Mouse (Mus musculus) hindbrain, embryonic 10.5 days (tissue): ENCODE measurements around the gene Fut11. TPM values are rescaled to one million over a fixed set of nuclear protein-coding genes. Genes with fewer than 3 reads are reported as not detected.

Experiments
- DNase-seq: peaks from one replicate; pipeline ENCODE4 v3.0.0-alpha.2; 2017; ENCODE audit warnings: low spot score
- H3K27ac ChIP-seq: fragments of 300-500 bp; sonication (generic); 2 replicates; pipeline ENCODE4 v1.5.1; 2016; ENCODE audit warnings: mild to moderate bottlenecking, moderate library complexity
- H3K27me3 ChIP-seq: fragments of 300-500 bp; sonication (generic); 2 replicates; pipeline ENCODE4 v1.6.1; 2016; ENCODE audit warnings: mild to moderate bottlenecking; ENCODE audit not compliant: poor library complexity, insufficient read depth, severe bottlenecking
- H3K36me3 ChIP-seq: fragments of 300-500 bp; sonication (generic); 2 replicates; pipeline ENCODE4 v1.6.1; 2016; ENCODE audit warnings: mild to moderate bottlenecking, moderate library complexity
- H3K4me1 ChIP-seq: fragments of 300-500 bp; sonication (generic); replicated peaks from 2 replicates; pipeline ENCODE4 v1.6.1; 2016; ENCODE audit warnings: mild to moderate bottlenecking
- H3K4me3 ChIP-seq: fragments of 300-500 bp; sonication (generic); 2 replicates; pipeline ENCODE4 v1.5.1; 2016; ENCODE audit warnings: mild to moderate bottlenecking, moderate library complexity
- H3K9me3 ChIP-seq: fragments of 300-500 bp; sonication (generic); 2 replicates; pipeline ENCODE4 v1.6.1; 2016; ENCODE audit warnings: mild to moderate bottlenecking, moderate library complexity
- WGBS: fragments of 180-500 bp; shearing (Covaris S2); methylation state at CpG from one replicate; pipeline ENCODE4 v1.1.7; 2016; 5-methylcytosine and 5-hydroxymethylcytosine counted together
- polyA plus RNA-seq: library from polyadenylated mRNA; unstranded; fragments of >200 nt; fragmentation: Nextera tagmentation; extraction: Ambion mirVana; gene quantifications from 2 replicates; pipeline ENCODE4 v1.2.1, GENCODE M21; 2016

The Fut11 gene
- polyA plus RNA-seq, 1 experiment from 2014 or later, result 20.1 TPM

GRCm38 (mm10) chr14:20661661-20662331, 33.0 kb upstream of the Fut11 start:
- H3K27me3 ChIP-seq, result peaks cover 40% of the 10 kb centered on the region
- peak overlapping the region; percentile 89 for H3K27ac ChIP-seq
- 8% methylated on average over 19 of the region's 19 CpGs for WGBS

GRCm38 (mm10) chr14:20662740-20663139, 32.0 kb upstream of the Fut11 start:
- Histone ChIP-seq H3K4me3 (no peak overlapping the region), H3K27me3 (peaks cover 44% of the 10 kb centered on the region), H3K4me1 (peaks cover 29% of the 10 kb centered on the region), H3K9me3 (no peaks in the 10 kb centered on the region), H3K27ac (no peak overlapping the region), H3K36me3 (no peaks in the 10 kb centered on the region)
- 77% methylated on average over 3 of the region's 3 CpGs for WGBS
- no peak for DNase-seq

More at GRCm38 (mm10) chr14:20661661-20662331, 33.0 kb upstream of the Fut11 start:
- Histone ChIP-seq H3K4me1 (peaks cover 29% of the 10 kb centered on the region), H3K4me3 (peak overlapping the region; percentile 76), H3K9me3 (no peaks in the 10 kb centered on the region), H3K36me3 (no peaks in the 10 kb centered on the region)
- peak; percentile 45 for DNase-seq

- H3K27me3 ChIP-seq, result peaks cover 48% of the 10 kb centered on the region
- WGBS, result 62% methylated on average over 2 of the region's 2 CpGs
- H3K4me1 ChIP-seq, result peaks cover 29% of the 10 kb centered on the region
- H3K9me3 ChIP-seq, result no peaks in the 10 kb centered on the region
- no peak for DNase-seq
- no peak overlapping the region for H3K4me3 ChIP-seq
- H3K27ac ChIP-seq, result no peak overlapping the region
- H3K36me3 ChIP-seq, result no peaks in the 10 kb centered on the region
These were observed 31.2 kb upstream of the Fut11 start for GRCm38 (mm10) chr14:20663601-20664000.

- no peak overlapping the region for H3K27ac ChIP-seq
- H3K4me1 ChIP-seq, result peaks cover 29% of the 10 kb centered on the region
- H3K4me3 ChIP-seq, result no peak overlapping the region
- no peaks in the 10 kb centered on the region for H3K9me3 ChIP-seq
- no peak for DNase-seq
- H3K27me3 ChIP-seq, result peaks cover 48% of the 10 kb centered on the region
- 65% methylated on average over 3 of the region's 3 CpGs for WGBS
- H3K36me3 ChIP-seq, result no peaks in the 10 kb centered on the region
These were observed 30.3 kb upstream of the Fut11 start for GRCm38 (mm10) chr14:20664436-20664835.

- Histone ChIP-seq H3K4me3 (no peak overlapping the region), H3K9me3 (no peaks in the 10 kb centered on the region), H3K27ac (no peak overlapping the region), H3K36me3 (no peaks in the 10 kb centered on the region), H3K27me3 (peaks cover 38% of the 10 kb centered on the region), H3K4me1 (peaks cover 7% of the 10 kb centered on the region; the same call in 1 of the 2 replicates)
- DNase-seq, result no peak
- 72% methylated on average over 1 of the region's 1 CpGs for WGBS
These were observed 27.3 kb upstream of the Fut11 start for GRCm38 (mm10) chr14:20667469-20667868.

- H3K36me3 ChIP-seq, result no peaks in the 10 kb centered on the region
- H3K27me3 ChIP-seq, result peaks cover 30% of the 10 kb centered on the region
- H3K9me3 ChIP-seq, result no peaks in the 10 kb centered on the region
- H3K27ac ChIP-seq, result no peak within 1 kb of the TSS
- H3K4me1 ChIP-seq, result peaks cover 9% of the 10 kb centered on the region; the same call in 1 of the 2 replicates
- no peak for DNase-seq
- WGBS, result 82% methylated on average over 8 of the region's 8 CpGs
- H3K4me3 ChIP-seq, result no peak within 1 kb of the TSS
These were observed 26.5 kb upstream of the Fut11 start, which contains the start of gene Synpo2l for GRCm38 (mm10) chr14:20668154-20668810. Gene Synpo2l (minus strand): TSS chr14:20668354.

- peaks cover 19% of the 10 kb centered on the region for H3K4me1 ChIP-seq
- peak; percentile 39 for DNase-seq
- H3K4me3 ChIP-seq, result peak overlapping the region; percentile 67
- H3K36me3 ChIP-seq, result peaks cover 26% of the 10 kb centered on the region
- H3K27ac ChIP-seq, result no peak overlapping the region
- no peaks in the 10 kb centered on the region for H3K9me3 ChIP-seq
- peaks cover 3% of the 10 kb centered on the region; the same call in 1 of the 2 replicates for H3K27me3 ChIP-seq
- 95% methylated on average over 2 of the region's 2 CpGs for WGBS
These were observed 21.8 kb upstream of the Fut11 start for GRCm38 (mm10) chr14:20672990-20673389.

DNA sequence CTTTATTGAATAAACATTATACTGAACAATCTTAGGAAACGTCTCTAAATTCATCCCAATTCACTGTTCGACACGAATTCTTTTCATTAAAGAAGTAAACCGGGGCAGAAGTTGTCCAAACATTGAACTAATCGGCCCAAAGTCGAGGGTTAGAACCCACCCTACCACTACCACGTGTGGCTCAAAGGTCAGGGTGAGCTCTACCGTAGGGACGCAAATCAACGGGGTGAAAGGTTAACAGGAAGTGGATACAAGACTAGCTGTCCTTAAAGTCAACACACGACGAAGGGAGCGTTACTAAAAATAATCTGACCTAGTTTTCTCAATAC, 21.1 kb upstream of the Fut11 start:
- no peaks in the 10 kb centered on the region; the same call in 1 of the 2 replicates for H3K27me3 ChIP-seq
- peak; percentile 43 for DNase-seq
- H3K9me3 ChIP-seq, result no peaks in the 10 kb centered on the region
- H3K36me3 ChIP-seq, result peaks cover 34% of the 10 kb centered on the region
- H3K4me3 ChIP-seq, result peak overlapping the region; percentile 67
- WGBS, result 11% methylated on average over 13 of the region's 13 CpGs
- peak overlapping the region; percentile 86 for H3K27ac ChIP-seq
- H3K4me1 ChIP-seq, result peaks cover 19% of the 10 kb centered on the region

DNA sequence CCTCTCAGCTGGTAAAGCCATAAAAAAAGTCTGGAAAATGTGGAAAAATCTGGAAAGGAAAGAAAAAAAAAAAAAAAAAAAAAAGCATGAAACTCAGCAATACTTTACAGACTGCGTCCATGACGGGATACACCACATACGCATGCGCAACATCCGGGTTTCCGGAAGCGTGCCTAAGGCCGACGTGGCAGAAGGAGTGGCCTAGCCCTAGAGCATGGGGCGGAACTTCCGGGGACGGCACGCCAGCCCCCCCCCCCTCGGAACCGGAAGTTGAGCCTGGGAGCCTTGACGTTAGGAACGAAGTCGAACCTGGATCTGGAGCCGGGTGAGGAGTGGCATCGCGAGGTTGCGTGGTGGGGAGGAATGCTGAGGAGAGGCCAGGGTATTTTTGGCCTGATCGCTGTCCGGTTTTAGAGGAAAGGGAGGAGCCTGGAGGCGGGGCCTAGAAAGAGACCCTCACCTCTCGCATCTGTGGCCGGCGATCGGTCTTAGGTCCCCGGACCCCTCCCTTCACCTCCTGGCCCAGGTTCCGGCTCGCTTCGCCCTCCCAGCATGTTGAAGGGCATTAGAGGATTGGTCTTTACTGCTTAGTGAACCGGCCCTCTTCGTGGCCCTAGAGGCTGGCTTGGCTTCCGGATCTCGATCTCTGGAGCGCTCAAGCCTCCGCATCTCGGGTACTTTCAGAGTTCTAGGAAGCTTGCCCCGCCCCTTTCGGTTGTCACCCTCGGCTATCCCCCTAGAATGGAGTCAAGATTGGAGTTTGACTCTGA, 20.5 kb upstream of the Fut11 start, which contains the start of gene Sec24c:
Sec24c (plus strand) TSS at position 245 of the 770 bp plus-strand sequence.
- peaks cover 39% of the 10 kb centered on the region for H3K36me3 ChIP-seq
- peaks cover 19% of the 10 kb centered on the region for H3K4me1 ChIP-seq
- peak; percentile 99 for DNase-seq
- WGBS, result under 1% methylated on average over 43 of the region's 43 CpGs
- peak within 1 kb of the TSS; percentile 67 for H3K4me3 ChIP-seq
- peak within 1 kb of the TSS; percentile 86 for H3K27ac ChIP-seq
- H3K27me3 ChIP-seq, result no peaks in the 10 kb centered on the region; the same call in 1 of the 2 replicates
- no peaks in the 10 kb centered on the region for H3K9me3 ChIP-seq

GRCm38 (mm10) chr14:20677906-20678305, 16.9 kb upstream of the Fut11 start:
- Histone ChIP-seq H3K36me3 (peaks cover 76% of the 10 kb centered on the region), H3K27ac (no peak overlapping the region), H3K27me3 (no peaks in the 10 kb centered on the region), H3K9me3 (no peaks in the 10 kb centered on the region), H3K4me3 (no peak overlapping the region), H3K4me1 (peaks cover 19% of the 10 kb centered on the region)
- 93% methylated on average over 4 of the region's 4 CpGs for WGBS
- DNase-seq, result no peak

- Histone ChIP-seq H3K4me3 (no peak overlapping the region), H3K27me3 (no peaks in the 10 kb centered on the region), H3K36me3 (peaks cover 100% of the 10 kb centered on the region), H3K9me3 (no peaks in the 10 kb centered on the region), H3K4me1 (no peaks in the 10 kb centered on the region), H3K27ac (no peak overlapping the region)
- 93% methylated on average over 2 of the region's 2 CpGs for WGBS
- no peak for DNase-seq
These were observed 13.0 kb upstream of the Fut11 start for GRCm38 (mm10) chr14:20681742-20682141.

DNA sequence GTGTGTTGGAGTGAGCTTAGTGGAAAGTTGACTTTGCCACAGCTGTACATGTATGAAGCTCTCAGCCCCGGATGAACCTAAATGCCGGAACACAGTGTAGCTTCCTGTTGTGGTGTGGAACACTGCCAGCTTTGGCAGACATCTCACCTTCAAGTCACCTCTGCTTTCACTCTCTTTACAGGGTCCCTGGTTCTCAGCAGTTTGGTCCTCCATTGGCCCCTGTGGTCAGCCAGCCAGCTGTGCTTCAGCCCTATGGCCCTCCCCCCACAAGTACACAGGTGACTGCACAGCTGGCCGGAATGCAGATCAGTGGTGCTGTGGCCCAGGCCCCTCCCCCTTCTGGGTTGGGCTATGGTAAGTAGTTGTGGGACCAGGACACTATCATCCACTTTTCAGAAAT, 12.3 kb upstream of the Fut11 start:
- 92% methylated on average over 3 of the region's 3 CpGs for WGBS

More for the DNA sequence above, 12.3 kb upstream of the Fut11 start:
- Histone ChIP-seq H3K4me3 (no peak overlapping the region), H3K36me3 (peaks cover 100% of the 10 kb centered on the region), H3K4me1 (no peaks in the 10 kb centered on the region), H3K9me3 (no peaks in the 10 kb centered on the region), H3K27me3 (no peaks in the 10 kb centered on the region), H3K27ac (no peak overlapping the region)
- no peak for DNase-seq
